Mouse (Mus musculus) splenic B cell, adult 2 months (primary cell): ENCODE results near the gene Celf2.

Source experiments
- DNase-seq: peaks from one replicate; pipeline ENCODE4 v3.0.0-alpha.2; 2011; ENCODE audit warnings: low read depth, low spot score
- H3K27me3 ChIP-seq: 2 replicates; pipeline ENCODE4 v1.6.1; 2012; ENCODE audit warnings: mild to moderate bottlenecking, low read length, moderate library complexity, mixed read lengths; ENCODE audit not compliant: control insufficient read depth, poor library complexity, insufficient read depth, severe bottlenecking
- H3K36me3 ChIP-seq: 2 replicates; pipeline ENCODE4 v1.6.1; 2012; ENCODE audit warnings: mild to moderate bottlenecking, low read length, moderate library complexity, mixed read lengths; ENCODE audit not compliant: control insufficient read depth, poor library complexity, insufficient read depth, severe bottlenecking

Celf2 gene

GRCm38 (mm10) chr2:6558303-6559254, 950.8 kb downstream of the Celf2 start:
- H3K36me3 ChIP-seq: peaks cover 3% of the 10 kb centered on the region; the same call in 1 of the 2 replicates
- H3K27me3 ChIP-seq: no peaks in the 10 kb centered on the region
- no peak for DNase-seq

- Histone ChIP-seq H3K36me3 (peaks cover 3% of the 10 kb centered on the region; the same call in 1 of the 2 replicates), H3K27me3 (no peaks in the 10 kb centered on the region)
- DNase-seq: peak; percentile 43
Measured at GRCm38 (mm10) chr2:6557749-6558148, 951.6 kb downstream of the Celf2 start.

- H3K27me3 ChIP-seq: no peaks in the 10 kb centered on the region
- DNase-seq: peak; percentile 44
- peaks cover 4% of the 10 kb centered on the region; the same call in 1 of the 2 replicates for H3K36me3 ChIP-seq
Measured at GRCm38 (mm10) chr2:6556913-6557312, 952.5 kb downstream of the Celf2 start.

GRCm38 (mm10) chr2:6553656-6554055, 955.7 kb downstream of the Celf2 start:
- no peak for DNase-seq
- H3K36me3 ChIP-seq: peaks cover 5% of the 10 kb centered on the region
- H3K27me3 ChIP-seq: no peaks in the 10 kb centered on the region

GRCm38 (mm10) chr2:6549251-6549650, 960.1 kb downstream of the Celf2 start:
- Histone ChIP-seq H3K27me3 (no peaks in the 10 kb centered on the region), H3K36me3 (peaks cover 13% of the 10 kb centered on the region)
- DNase-seq: no peak

GRCm38 (mm10) chr2:6547139-6547664, 962.2 kb downstream of the Celf2 start:
- no peak for DNase-seq
- peaks cover 13% of the 10 kb centered on the region for H3K36me3 ChIP-seq
- no peaks in the 10 kb centered on the region for H3K27me3 ChIP-seq

GRCm38 (mm10) chr2:6546462-6547138, 962.8 kb downstream of the Celf2 start:
- DNase-seq: no peak
- no peaks in the 10 kb centered on the region for H3K27me3 ChIP-seq
- peaks cover 8% of the 10 kb centered on the region for H3K36me3 ChIP-seq

- peak; percentile 72 for DNase-seq
- H3K36me3 ChIP-seq: peaks cover 8% of the 10 kb centered on the region
- H3K27me3 ChIP-seq: no peaks in the 10 kb centered on the region
Measured at GRCm38 (mm10) chr2:6545127-6545931, 964.0 kb downstream of the Celf2 start.

GRCm38 (mm10) chr2:6543650-6544049, 965.7 kb downstream of the Celf2 start:
- no peak for DNase-seq
- H3K36me3 ChIP-seq: peaks cover 10% of the 10 kb centered on the region
- H3K27me3 ChIP-seq: no peaks in the 10 kb centered on the region

- peak; percentile 17 for DNase-seq
- Histone ChIP-seq H3K36me3 (peaks cover 5% of the 10 kb centered on the region), H3K27me3 (no peaks in the 10 kb centered on the region)
Measured at GRCm38 (mm10) chr2:6542556-6543180, 966.7 kb downstream of the Celf2 start.

GRCm38 (mm10) chr2:6540825-6541224, 968.5 kb downstream of the Celf2 start:
- H3K36me3 ChIP-seq: peaks cover 2% of the 10 kb centered on the region; the same call in 1 of the 2 replicates
- DNase-seq: no peak
- H3K27me3 ChIP-seq: no peaks in the 10 kb centered on the region

GRCm38 (mm10) chr2:6540092-6540491, 969.3 kb downstream of the Celf2 start:
- Histone ChIP-seq H3K27me3 (no peaks in the 10 kb centered on the region), H3K36me3 (peaks cover 2% of the 10 kb centered on the region; the same call in 1 of the 2 replicates)
- DNase-seq: no peak

GRCm38 (mm10) chr2:6538500-6538899, 970.9 kb downstream of the Celf2 start:
- DNase-seq: no peak
- Histone ChIP-seq H3K27me3 (no peaks in the 10 kb centered on the region), H3K36me3 (peaks cover 2% of the 10 kb centered on the region; the same call in 1 of the 2 replicates)

- DNase-seq: no peak
- Histone ChIP-seq H3K36me3 (peaks cover 2% of the 10 kb centered on the region; the same call in 1 of the 2 replicates), H3K27me3 (no peaks in the 10 kb centered on the region)
Measured at GRCm38 (mm10) chr2:6538031-6538430, 971.3 kb downstream of the Celf2 start.
